Mouse (Mus musculus): ENCODE data around the gene Il18bp.

DNA sequence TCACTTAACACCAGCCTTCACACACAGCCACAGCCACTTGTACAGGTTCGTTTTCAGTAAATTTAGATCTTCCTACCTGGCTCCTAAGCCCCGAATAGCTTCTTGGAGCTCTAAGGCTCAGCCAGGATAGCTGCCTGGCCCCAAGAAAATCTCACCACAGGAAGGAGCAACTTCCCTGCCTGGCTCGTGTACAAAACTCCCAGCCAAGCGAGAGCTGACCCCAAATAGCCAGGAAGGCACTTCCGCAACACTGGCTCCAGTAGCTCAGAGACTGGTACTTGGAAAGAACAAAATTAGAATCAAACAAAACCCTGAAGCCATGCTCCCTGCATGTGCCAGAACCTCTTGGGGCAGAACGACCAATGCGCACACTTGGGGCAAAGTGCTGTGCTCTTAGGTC, 456 bp downstream of the Il18bp start:
- no peak for TF ChIP-seq ZC3H11A (IDR thresholded peaks at IDR 0.05; ENCODE audit: low read depth, low read length)
- TF ChIP-seq CTCF (conservative IDR thresholded peaks at IDR 0.05 in 1 of 2, IDR thresholded peaks at IDR 0.05 in 1 of 2; ENCODE audit: low read depth in 2 of 2, low read length in 2 of 2), result no peak
- TF ChIP-seq POLR2A (IDR thresholded peaks at IDR 0.05; ENCODE audit: low read depth, low read length), result no peak
- no peak for TF ChIP-seq GABPA (IDR thresholded peaks at IDR 0.05; ENCODE audit: insufficient replicate concordance, low read depth, low read length)
- no peak for TF ChIP-seq EP300 (IDR thresholded peaks at IDR 0.05; ENCODE audit: low read length)
- TF ChIP-seq SMC3 (IDR thresholded peaks at IDR 0.05; ENCODE audit: low read depth, low read length), result no peak
- TF ChIP-seq MYC (IDR thresholded peaks at IDR 0.05; ENCODE audit: low read depth, low read length), result no peak
- no peak for TF ChIP-seq NRF1 (IDR thresholded peaks at IDR 0.05; ENCODE audit: low read depth, low read length)
- no peak for TF ChIP-seq PAX5 (IDR thresholded peaks at IDR 0.05; ENCODE audit: low read length)
- TF ChIP-seq MAZ (IDR thresholded peaks at IDR 0.05; ENCODE audit: low read depth, low read length), result no peak
- TF ChIP-seq USF2 (conservative IDR thresholded peaks at IDR 0.05; ENCODE audit: low read depth, low read length), result no peak
- TF ChIP-seq JUND (conservative IDR thresholded peaks at IDR 0.05; ENCODE audit: low read depth, low read length), result no peak
- TF ChIP-seq ELF1 (IDR thresholded peaks at IDR 0.05; ENCODE audit: low read depth, low read length), result no peak
